Mouse (Mus musculus): Measurements from ENCODE around the gene Cfap36.
A peak's percentile ranks its signal among the peaks of the same experiment; 100 is the strongest.

The Cfap36 gene

GRCm38 (mm10) chr11:29246883-29247650 lies at the start of gene Cfap36:
Cfap36 (minus strand) TSS chr11:29247409.
- DNase-seq = peak; percentile 90

- no peak for DNase-seq
Observed at GRCm38 (mm10) chr11:29287305-29287704, 40.1 kb upstream of the Cfap36 start.

GRCm38 (mm10) chr11:29286040-29286439 lies 38.8 kb upstream of the Cfap36 start:
- no peak for DNase-seq

- no peak for DNase-seq
Observed at GRCm38 (mm10) chr11:29274758-29275157, 27.5 kb upstream of the Cfap36 start.

- peak; percentile 59 for DNase-seq
Observed at GRCm38 (mm10) chr11:29267824-29268223, 20.6 kb upstream of the Cfap36 start.

- no peak for DNase-seq
Observed at GRCm38 (mm10) chr11:29254643-29255042, 7.4 kb upstream of the Cfap36 start.

- DNase-seq = no peak
Observed at GRCm38 (mm10) chr11:29248386-29248785, 1.2 kb upstream of the Cfap36 start.

GRCm38 (mm10) chr11:29247725-29248124 lies 516 bp upstream of the Cfap36 start:
- no peak for DNase-seq

- DNase-seq = no peak
Observed at GRCm38 (mm10) chr11:29245988-29246387, 1.2 kb downstream of the Cfap36 start.

- no peak for DNase-seq
Observed at GRCm38 (mm10) chr11:29241961-29242360, 5.2 kb downstream of the Cfap36 start.

- no peak for DNase-seq
Observed at GRCm38 (mm10) chr11:29239353-29239752, 7.9 kb downstream of the Cfap36 start.

GRCm38 (mm10) chr11:29238551-29238950 lies 8.7 kb downstream of the Cfap36 start:
- DNase-seq = no peak

- no peak for DNase-seq
Observed at GRCm38 (mm10) chr11:29238047-29238446, 9.2 kb downstream of the Cfap36 start.

- DNase-seq = no peak
Observed at GRCm38 (mm10) chr11:29237364-29237763, 9.8 kb downstream of the Cfap36 start.

GRCm38 (mm10) chr11:29233569-29233968 lies 13.6 kb downstream of the Cfap36 start:
- no peak for DNase-seq

GRCm38 (mm10) chr11:29228957-29229356 lies 18.3 kb downstream of the Cfap36 start:
- no peak for DNase-seq

GRCm38 (mm10) chr11:29224754-29225153 lies 22.5 kb downstream of the Cfap36 start:
- no peak for DNase-seq

- DNase-seq = no peak
Observed at GRCm38 (mm10) chr11:29222310-29222709, 24.9 kb downstream of the Cfap36 start.

GRCm38 (mm10) chr11:29219055-29219454 lies 28.2 kb downstream of the Cfap36 start:
- DNase-seq = no peak

- no peak for DNase-seq
Observed at GRCm38 (mm10) chr11:29216196-29216595, 31.0 kb downstream of the Cfap36 start.

GRCm38 (mm10) chr11:29209774-29210173 lies 37.4 kb downstream of the Cfap36 start:
- DNase-seq = no peak

GRCm38 (mm10) chr11:29203653-29204052 lies 43.6 kb downstream of the Cfap36 start:
- DNase-seq = no peak

GRCm38 (mm10) chr11:29188981-29189380 lies 58.2 kb downstream of the Cfap36 start:
- DNase-seq = no peak

GRCm38 (mm10) chr11:29181751-29182150 lies 65.5 kb downstream of the Cfap36 start:
- no peak for DNase-seq

- DNase-seq = peak; percentile 7
Observed at GRCm38 (mm10) chr11:29180657-29181056, 66.6 kb downstream of the Cfap36 start.

Measured in lung, postnatal 14 days (tissue).